Mouse (Mus musculus): ENCODE measurements around the gene Fcrl5. TPM values are rescaled to one million over a fixed set of nuclear protein-coding genes. Genes with fewer than 3 reads are reported as not detected.

Gene Fcrl5
- polyA plus RNA-seq, 1 experiment from 2014 or later: not detected

GRCm38 (mm10) chr3:87521833-87522232 lies 86.3 kb downstream of the Fcrl5 start:
- Histone ChIP-seq H3K36me3 (ENCODE audit: control insufficient read depth, insufficient read depth, low read length) (no peaks in the 10 kb centered on the region), H3K9me3 (replicated peaks; ENCODE audit: control insufficient read depth, low read length) (no peaks in the 10 kb centered on the region), H3K4me2 (ENCODE audit: low read depth, low read length) (no peak overlapping the region), H3K9ac (ENCODE audit: low read length) (no peak overlapping the region), H3K27me3 (ENCODE audit: control insufficient read depth, insufficient read depth, low read length) (no peaks in the 10 kb centered on the region), H3K27ac (ENCODE audit: low read length) (no peak overlapping the region), H3K4me1 (ENCODE audit: control insufficient read depth, insufficient read depth, low read length) (peaks cover 8% of the 10 kb centered on the region), H3K4me3 (replicated peaks; ENCODE audit: low read length) (no peak overlapping the region)
- ATAC-seq (ENCODE audit: insufficient read depth, low FRiP score): no peak
- WGBS: 49% methylated on average over 1 of the region's 1 CpGs

DNA sequence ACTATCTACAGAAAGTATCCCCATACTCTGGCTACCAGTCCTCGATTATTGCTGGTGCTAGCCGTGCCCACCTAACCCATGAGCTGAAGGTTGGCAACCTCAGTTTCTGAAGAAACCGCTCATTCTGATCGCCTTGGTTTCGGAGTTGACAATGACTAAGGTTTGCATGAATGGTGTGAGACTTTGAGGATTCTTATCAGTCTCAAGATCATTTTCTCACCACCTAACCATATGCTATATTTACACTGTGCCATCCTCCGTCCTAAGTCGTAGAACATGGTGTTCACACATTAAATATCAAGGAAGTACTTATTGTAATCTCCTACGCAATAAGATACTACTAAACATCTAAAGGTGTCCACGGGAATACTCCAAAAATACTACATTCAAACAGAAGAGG lies 88.1 kb downstream of the Fcrl5 start:
- ATAC-seq (ENCODE audit: insufficient read depth, low FRiP score): no peak
- WGBS: 89% methylated on average over 9 of the region's 9 CpGs
- Histone ChIP-seq H3K27me3 (ENCODE audit: control insufficient read depth, insufficient read depth, low read length) (no peaks in the 10 kb centered on the region), H3K4me3 (replicated peaks; ENCODE audit: low read length) (no peak overlapping the region), H3K4me1 (ENCODE audit: control insufficient read depth, insufficient read depth, low read length) (peaks cover 14% of the 10 kb centered on the region), H3K9ac (ENCODE audit: low read length) (no peak overlapping the region), H3K9me3 (replicated peaks; ENCODE audit: control insufficient read depth, low read length) (no peaks in the 10 kb centered on the region), H3K27ac (ENCODE audit: low read length) (no peak overlapping the region), H3K36me3 (ENCODE audit: control insufficient read depth, insufficient read depth, low read length) (0 out of 2 replicates have a peak, but pooled peaks cover 1% of the 10 kb centered on the region), H3K4me2 (ENCODE audit: low read depth, low read length) (no peak overlapping the region)

GRCm38 (mm10) chr3:87525043-87525836 lies 89.7 kb downstream of the Fcrl5 start, which contains the start of gene Etv3:
Gene Etv3, plus strand, starts transcription at chr3:87525407.
- peak within 1 kb of the TSS; percentile 79 for H3K4me3 ChIP-seq (replicated peaks; ENCODE audit: low read length)
- H3K27me3 ChIP-seq (ENCODE audit: control insufficient read depth, insufficient read depth, low read length): no peaks in the 10 kb centered on the region
- 5% methylated on average over 64 of the region's 64 CpGs for WGBS
- ATAC-seq (ENCODE audit: insufficient read depth, low FRiP score): peak; percentile 96
- H3K27ac ChIP-seq (ENCODE audit: low read length): peak within 1 kb of the TSS; percentile 79
- peaks cover 6% of the 10 kb centered on the region; the same call in 1 of the 2 replicates for H3K36me3 ChIP-seq (ENCODE audit: control insufficient read depth, insufficient read depth, low read length)
- no peaks in the 10 kb centered on the region for H3K9me3 ChIP-seq (replicated peaks; ENCODE audit: control insufficient read depth, low read length)
- H3K4me2 ChIP-seq (ENCODE audit: low read depth, low read length): peak within 1 kb of the TSS; percentile 77
- peaks cover 14% of the 10 kb centered on the region for H3K4me1 ChIP-seq (ENCODE audit: control insufficient read depth, insufficient read depth, low read length)
- H3K9ac ChIP-seq (ENCODE audit: low read length): peak within 1 kb of the TSS; percentile 99

DNA sequence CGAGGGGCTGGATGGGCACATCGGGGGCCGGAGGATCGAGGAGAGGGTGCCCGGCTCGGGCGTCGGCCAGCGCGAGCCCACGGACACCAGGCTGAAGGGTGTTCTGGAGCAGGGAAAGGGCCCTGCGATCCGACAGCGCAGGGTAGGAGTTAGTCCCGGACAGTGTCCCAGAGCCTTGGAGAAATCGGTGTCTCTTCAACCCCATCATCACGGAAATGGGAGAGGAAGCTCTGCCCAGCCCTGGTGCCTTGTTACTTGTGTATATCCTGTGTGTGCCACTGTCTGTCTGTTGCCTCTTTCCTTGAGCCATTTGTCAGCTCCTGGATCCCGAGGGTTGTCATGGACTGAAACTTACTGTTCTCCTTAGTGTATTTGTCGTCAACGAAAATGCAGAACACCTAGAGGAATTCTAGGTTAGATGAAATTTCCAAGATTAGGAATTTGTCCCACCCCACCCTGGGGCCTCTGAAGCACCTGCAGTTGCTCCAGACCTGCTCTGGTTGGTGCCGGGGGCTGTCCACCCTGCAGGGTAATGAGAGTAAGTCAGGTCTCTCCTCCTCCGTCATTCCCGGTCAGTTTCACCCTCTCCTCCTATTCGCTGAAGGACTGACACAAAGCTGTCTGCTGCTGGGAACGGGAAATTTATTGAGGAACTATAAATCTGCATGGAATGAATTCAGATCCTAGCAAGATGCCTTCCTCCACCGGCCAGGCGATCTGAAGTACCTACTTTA lies 90.4 kb downstream of the Fcrl5 start:
- Histone ChIP-seq H3K4me1 (ENCODE audit: control insufficient read depth, insufficient read depth, low read length) (peaks cover 14% of the 10 kb centered on the region), H3K4me3 (replicated peaks; ENCODE audit: low read length) (peak overlapping the region; percentile 79), H3K9me3 (replicated peaks; ENCODE audit: control insufficient read depth, low read length) (no peaks in the 10 kb centered on the region), H3K36me3 (ENCODE audit: control insufficient read depth, insufficient read depth, low read length) (peaks cover 6% of the 10 kb centered on the region; the same call in 1 of the 2 replicates), H3K4me2 (ENCODE audit: low read depth, low read length) (peak overlapping the region; percentile 77), H3K9ac (ENCODE audit: low read length) (peak overlapping the region; percentile 99), H3K27me3 (ENCODE audit: control insufficient read depth, insufficient read depth, low read length) (no peaks in the 10 kb centered on the region), H3K27ac (ENCODE audit: low read length) (peak overlapping the region; percentile 79)
- 6% methylated on average over 27 of the region's 27 CpGs for WGBS
- peak; percentile 41 for ATAC-seq (ENCODE audit: insufficient read depth, low FRiP score)

GRCm38 (mm10) chr3:87527139-87527538 lies 91.6 kb downstream of the Fcrl5 start:
- WGBS: 81% methylated on average over 12 of the region's 12 CpGs
- no peak for ATAC-seq (ENCODE audit: insufficient read depth, low FRiP score)
- H3K9ac ChIP-seq (ENCODE audit: low read length): no peak overlapping the region
- peaks cover 6% of the 10 kb centered on the region; the same call in 1 of the 2 replicates for H3K36me3 ChIP-seq (ENCODE audit: control insufficient read depth, insufficient read depth, low read length)
- H3K27me3 ChIP-seq (ENCODE audit: control insufficient read depth, insufficient read depth, low read length): no peaks in the 10 kb centered on the region
- H3K4me1 ChIP-seq (ENCODE audit: control insufficient read depth, insufficient read depth, low read length): peaks cover 14% of the 10 kb centered on the region
- no peak overlapping the region for H3K27ac ChIP-seq (ENCODE audit: low read length)
- H3K4me3 ChIP-seq (replicated peaks; ENCODE audit: low read length): no peak overlapping the region
- peak overlapping the region; percentile 77; the same call in 1 of the 2 replicates for H3K4me2 ChIP-seq (ENCODE audit: low read depth, low read length)
- H3K9me3 ChIP-seq (replicated peaks; ENCODE audit: control insufficient read depth, low read length): no peaks in the 10 kb centered on the region

DNA sequence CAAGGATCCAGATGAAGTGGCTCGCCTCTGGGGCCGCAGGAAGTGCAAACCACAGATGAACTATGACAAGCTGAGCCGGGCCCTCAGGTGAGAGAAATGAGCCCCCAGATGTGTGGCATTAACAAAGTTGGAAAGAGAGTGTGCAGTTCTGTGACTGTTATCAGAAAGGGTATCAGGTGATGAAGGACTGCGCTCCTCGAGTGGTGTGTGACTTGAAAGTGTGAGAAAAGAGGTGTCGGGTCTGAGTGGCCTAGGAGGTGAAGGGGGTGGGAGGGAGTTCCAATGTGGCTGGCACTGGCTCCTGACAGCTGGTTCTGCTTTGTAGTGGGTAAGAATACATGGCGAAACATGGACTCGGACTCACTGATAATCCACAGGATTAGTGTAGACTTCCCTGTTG lies 92.4 kb downstream of the Fcrl5 start:
- Histone ChIP-seq H3K9ac (ENCODE audit: low read length) (no peak overlapping the region), H3K27ac (ENCODE audit: low read length) (no peak overlapping the region), H3K4me3 (replicated peaks; ENCODE audit: low read length) (no peak overlapping the region), H3K9me3 (replicated peaks; ENCODE audit: control insufficient read depth, low read length) (no peaks in the 10 kb centered on the region), H3K4me2 (ENCODE audit: low read depth, low read length) (no peak overlapping the region), H3K36me3 (ENCODE audit: control insufficient read depth, insufficient read depth, low read length) (peaks cover 9% of the 10 kb centered on the region), H3K4me1 (ENCODE audit: control insufficient read depth, insufficient read depth, low read length) (peaks cover 14% of the 10 kb centered on the region), H3K27me3 (ENCODE audit: control insufficient read depth, insufficient read depth, low read length) (no peaks in the 10 kb centered on the region)
- no peak for ATAC-seq (ENCODE audit: insufficient read depth, low FRiP score)
- 85% methylated on average over 8 of the region's 8 CpGs for WGBS

DNA sequence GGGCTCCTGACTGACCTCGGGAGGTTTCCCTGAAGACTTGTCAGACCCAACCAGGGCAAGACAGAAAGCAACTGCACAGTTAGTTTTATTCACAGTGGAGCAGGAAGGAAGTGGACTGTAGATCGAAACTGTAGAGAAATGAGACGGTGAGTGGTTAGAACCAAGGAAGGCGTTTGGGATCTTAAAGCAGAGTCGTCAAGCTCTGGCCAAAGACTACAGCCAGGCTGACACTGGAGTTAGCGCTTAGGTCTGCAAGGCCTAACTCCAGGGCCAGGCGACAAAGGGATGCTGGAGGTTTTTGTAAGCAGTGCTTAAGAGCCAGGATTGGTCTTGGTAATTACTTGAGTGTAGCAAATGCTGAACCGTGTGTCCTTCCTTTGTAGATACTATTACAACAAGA lies 93.3 kb downstream of the Fcrl5 start:
- Histone ChIP-seq H3K27ac (ENCODE audit: low read length) (no peak overlapping the region), H3K27me3 (ENCODE audit: control insufficient read depth, insufficient read depth, low read length) (no peaks in the 10 kb centered on the region), H3K9me3 (replicated peaks; ENCODE audit: control insufficient read depth, low read length) (no peaks in the 10 kb centered on the region), H3K4me1 (ENCODE audit: control insufficient read depth, insufficient read depth, low read length) (peaks cover 14% of the 10 kb centered on the region), H3K36me3 (ENCODE audit: control insufficient read depth, insufficient read depth, low read length) (peaks cover 11% of the 10 kb centered on the region), H3K9ac (ENCODE audit: low read length) (no peak overlapping the region), H3K4me2 (ENCODE audit: low read depth, low read length) (no peak overlapping the region), H3K4me3 (replicated peaks; ENCODE audit: low read length) (no peak overlapping the region)
- WGBS: 90% methylated on average over 8 of the region's 8 CpGs
- ATAC-seq (ENCODE audit: insufficient read depth, low FRiP score): no peak

DNA sequence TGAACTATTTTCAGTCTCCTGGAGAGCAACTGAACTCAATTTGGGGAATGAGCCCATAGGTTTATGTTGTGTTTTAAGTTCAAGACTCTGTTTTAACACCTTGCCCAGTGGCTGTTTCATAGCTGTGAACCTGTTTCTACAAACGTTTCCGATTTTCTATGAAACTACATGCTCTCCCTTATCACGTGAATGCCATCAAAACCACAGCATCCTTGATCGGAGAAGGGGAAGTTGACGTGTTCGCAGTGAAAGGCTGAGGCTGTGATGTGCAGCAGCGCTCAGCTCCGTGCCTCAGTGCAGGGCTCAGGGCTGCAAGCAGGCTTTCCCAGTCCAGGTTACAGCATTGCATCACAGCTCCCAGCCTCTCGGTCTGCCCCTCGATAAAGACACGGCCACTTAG lies 94.0 kb downstream of the Fcrl5 start:
- no peak overlapping the region for H3K4me3 ChIP-seq (replicated peaks; ENCODE audit: low read length)
- H3K9me3 ChIP-seq (replicated peaks; ENCODE audit: control insufficient read depth, low read length): no peaks in the 10 kb centered on the region
- no peaks in the 10 kb centered on the region for H3K27me3 ChIP-seq (ENCODE audit: control insufficient read depth, insufficient read depth, low read length)
- no peak overlapping the region for H3K27ac ChIP-seq (ENCODE audit: low read length)
- peaks cover 14% of the 10 kb centered on the region for H3K4me1 ChIP-seq (ENCODE audit: control insufficient read depth, insufficient read depth, low read length)
- no peak overlapping the region for H3K4me2 ChIP-seq (ENCODE audit: low read depth, low read length)
- no peak overlapping the region for H3K9ac ChIP-seq (ENCODE audit: low read length)
- 89% methylated on average over 11 of the region's 11 CpGs for WGBS
- H3K36me3 ChIP-seq (ENCODE audit: control insufficient read depth, insufficient read depth, low read length): peaks cover 17% of the 10 kb centered on the region
- no peak for ATAC-seq (ENCODE audit: insufficient read depth, low FRiP score)

- H3K4me3 ChIP-seq (replicated peaks; ENCODE audit: low read length): no peak overlapping the region
- peaks cover 20% of the 10 kb centered on the region for H3K36me3 ChIP-seq (ENCODE audit: control insufficient read depth, insufficient read depth, low read length)
- H3K4me1 ChIP-seq (ENCODE audit: control insufficient read depth, insufficient read depth, low read length): peaks cover 14% of the 10 kb centered on the region
- 77% methylated on average over 3 of the region's 3 CpGs for WGBS
- no peak overlapping the region for H3K9ac ChIP-seq (ENCODE audit: low read length)
- no peak for ATAC-seq (ENCODE audit: insufficient read depth, low FRiP score)
- no peaks in the 10 kb centered on the region for H3K27me3 ChIP-seq (ENCODE audit: control insufficient read depth, insufficient read depth, low read length)
- H3K4me2 ChIP-seq (ENCODE audit: low read depth, low read length): no peak overlapping the region
- H3K27ac ChIP-seq (ENCODE audit: low read length): no peak overlapping the region
- H3K9me3 ChIP-seq (replicated peaks; ENCODE audit: control insufficient read depth, low read length): no peaks in the 10 kb centered on the region
These were observed 94.7 kb downstream of the Fcrl5 start for GRCm38 (mm10) chr3:87530234-87530633.
